Mouse (Mus musculus) cortical plate, adult 2 months (tissue): ENCODE measurements at regions not wholly inside any gene's neighbourhood (a gene's known extent, or its start where the extent isn't known, plus 50 kb on each side); places are given as distances from the start of the nearest gene placed in this dataset.

Experiments
- CTCF ChIP-seq: fragments of 200-500 bp; IDR thresholded peaks from 2 replicates; pipeline ENCODE4 v1.5.1; 2011; ENCODE audit warnings: mild to moderate bottlenecking, control low read depth, low read length; ENCODE audit not compliant: insufficient read depth; ENCODE audit errors: extremely low read depth
- POLR2A ChIP-seq: fragments of 200-500 bp; IDR thresholded peaks from 2 replicates; pipeline ENCODE4 v1.6.1; 2011; ENCODE audit warnings: mild to moderate bottlenecking, low read length, control low read depth; ENCODE audit not compliant: insufficient read depth; ENCODE audit errors: extremely low read depth

GRCm38 (mm10) chr4:87359004-87359403 lies 128.7 kb upstream of the Slc24a2 start:
- TF ChIP-seq CTCF: no peak
- TF ChIP-seq POLR2A: no peak
